Mouse (Mus musculus): Measurements from ENCODE around the gene Rsph1. TPM values are rescaled to one million over a fixed set of nuclear protein-coding genes. Genes with fewer than 3 reads are reported as not detected.

The Rsph1 gene
- total and polyA plus RNA-seq, 3 experiments, result 0.22 to 8.0 (median 4.5) TPM

- no peak for DNase-seq
Observed at GRCm38 (mm10) chr17:31258310-31258865, 18.8 kb downstream of the Rsph1 start.

- no peak for DNase-seq
Observed at GRCm38 (mm10) chr17:31257898-31258297, 19.3 kb downstream of the Rsph1 start.

GRCm38 (mm10) chr17:31257149-31257548 is 20.0 kb downstream of the Rsph1 start:
- no peak for DNase-seq

GRCm38 (mm10) chr17:31254463-31254931 is 22.7 kb downstream of the Rsph1 start:
- DNase-seq, result peak; percentile 88

- no peak for DNase-seq
Observed at GRCm38 (mm10) chr17:31253951-31254350, 23.2 kb downstream of the Rsph1 start.

- DNase-seq, result no peak
Observed at GRCm38 (mm10) chr17:31247144-31247543, 30.0 kb downstream of the Rsph1 start.

GRCm38 (mm10) chr17:31245321-31245720 is 31.9 kb downstream of the Rsph1 start:
- no peak for DNase-seq

GRCm38 (mm10) chr17:31242764-31243163 is 34.4 kb downstream of the Rsph1 start:
- DNase-seq, result no peak

GRCm38 (mm10) chr17:31241156-31241555 is 36.0 kb downstream of the Rsph1 start:
- no peak for DNase-seq

- DNase-seq, result no peak
Observed at GRCm38 (mm10) chr17:31238234-31239020, 38.8 kb downstream of the Rsph1 start.

GRCm38 (mm10) chr17:31235915-31236314 is 41.3 kb downstream of the Rsph1 start:
- DNase-seq, result no peak

- DNase-seq, result no peak
Observed at GRCm38 (mm10) chr17:31232251-31233010, 44.8 kb downstream of the Rsph1 start.

GRCm38 (mm10) chr17:31231780-31232179 is 45.4 kb downstream of the Rsph1 start:
- DNase-seq, result no peak

GRCm38 (mm10) chr17:31226931-31227330 is 50.3 kb downstream of the Rsph1 start:
- no peak for DNase-seq

GRCm38 (mm10) chr17:31226368-31226767 is 50.8 kb downstream of the Rsph1 start:
- no peak for DNase-seq

- DNase-seq, result no peak
Observed at GRCm38 (mm10) chr17:31224591-31224990, 52.6 kb downstream of the Rsph1 start.

- DNase-seq, result no peak
Observed at GRCm38 (mm10) chr17:31223835-31224234, 53.3 kb downstream of the Rsph1 start.

GRCm38 (mm10) chr17:31222810-31223310 is 54.3 kb downstream of the Rsph1 start:
- DNase-seq, result no peak

- peak; percentile 60 for DNase-seq
Observed at GRCm38 (mm10) chr17:31216068-31216955, 60.9 kb downstream of the Rsph1 start.

- no peak for DNase-seq
Observed at GRCm38 (mm10) chr17:31211881-31212280, 65.3 kb downstream of the Rsph1 start.

GRCm38 (mm10) chr17:31210299-31210698 is 66.9 kb downstream of the Rsph1 start:
- no peak for DNase-seq
